Mouse (Mus musculus) neural tube, embryonic 11.5 days (tissue): ENCODE results near the gene Pa2g4. TPM values are rescaled to one million over a fixed set of nuclear protein-coding genes. Genes with fewer than 3 reads are reported as not detected.

Source experiments
- ATAC-seq: fragments of 200-750 bp; cut with Nextera tagmentation; 2 replicates; pipeline ENCODE4 v1.8.0; 2017; ENCODE audit warnings: moderate number of reproducible peaks, mild to moderate bottlenecking, moderate TSS enrichment, moderate library complexity; ENCODE audit not compliant: insufficient read depth, low FRiP score, low TSS enrichment
- DNase-seq: peaks from one replicate; pipeline ENCODE4 v3.0.0-alpha.2; 2015; ENCODE audit warnings: low spot score
- H3K27ac ChIP-seq: fragments of 300-500 bp; sonication (generic); 2 replicates; pipeline ENCODE4 v1.5.1; 2014; ENCODE audit warnings: low read depth, mild to moderate bottlenecking, low read length
- H3K27me3 ChIP-seq: fragments of 300-500 bp; sonication (generic); 2 replicates; pipeline ENCODE4 v1.6.1; 2014; ENCODE audit warnings: mild to moderate bottlenecking, low read length, mixed read lengths; ENCODE audit not compliant: control insufficient read depth, insufficient read depth
- H3K36me3 ChIP-seq: fragments of 300-500 bp; sonication (generic); 2 replicates; pipeline ENCODE4 v1.6.1; 2014; ENCODE audit warnings: mild to moderate bottlenecking, low read length, moderate library complexity, mixed read lengths; ENCODE audit not compliant: control insufficient read depth, insufficient read depth
- H3K4me1 ChIP-seq: fragments of 300-500 bp; sonication (generic); 2 replicates; pipeline ENCODE4 v1.6.1; 2014; ENCODE audit warnings: low read length, mixed read lengths; ENCODE audit not compliant: control insufficient read depth, insufficient read depth
- H3K4me2 ChIP-seq: fragments of 300-500 bp; sonication (generic); 2 replicates; pipeline ENCODE4 v1.6.1; 2014; ENCODE audit warnings: low read depth, mild to moderate bottlenecking, moderate library complexity
- H3K4me3 ChIP-seq: fragments of 300-500 bp; sonication (generic); 2 replicates; pipeline ENCODE4 v1.5.1; 2014; ENCODE audit warnings: low read depth, low read length
- H3K9ac ChIP-seq: fragments of 300-500 bp; sonication (generic); 2 replicates; pipeline ENCODE4 v1.6.1; 2014; ENCODE audit warnings: mild to moderate bottlenecking, low read length
- H3K9me3 ChIP-seq: fragments of 300-500 bp; sonication (generic); 2 replicates; pipeline ENCODE4 v1.6.1; 2016; ENCODE audit warnings: low read length; ENCODE audit not compliant: control insufficient read depth
- WGBS: fragments of 180-500 bp; shearing (Covaris S2); extraction: QIAGEN DNeasy Blood & Tissue Kit; methylation state at CpG from one replicate; pipeline ENCODE4 v1.1.7; 2014; 5-methylcytosine and 5-hydroxymethylcytosine counted together
- polyA plus RNA-seq: library from polyadenylated mRNA; unstranded; fragments of >200 nt; fragmentation: Nextera tagmentation; extraction: Ambion mirVana; gene quantifications from 2 replicates; pipeline ENCODE4 v1.2.1, GENCODE M21; 2014

Gene Pa2g4
- polyA plus RNA-seq, 1 experiment from 2014 or later = 251 TPM

GRCm38 (mm10) chr10:128536266-128536940, 29.4 kb downstream of the Pa2g4 start:
- DNase-seq (peak; percentile 87), ATAC-seq (peak; percentile 90)
- no peaks in the 10 kb centered on the region for H3K27me3 ChIP-seq
- no peak overlapping the region for H3K4me2 ChIP-seq
- WGBS = 17% methylated on average over 18 of the region's 18 CpGs
- no peak overlapping the region for H3K4me3 ChIP-seq
- no peaks in the 10 kb centered on the region for H3K36me3 ChIP-seq
- no peak overlapping the region for H3K27ac ChIP-seq
- H3K9me3 ChIP-seq = no peaks in the 10 kb centered on the region
- no peaks in the 10 kb centered on the region for H3K4me1 ChIP-seq
- no peak overlapping the region for H3K9ac ChIP-seq

DNA sequence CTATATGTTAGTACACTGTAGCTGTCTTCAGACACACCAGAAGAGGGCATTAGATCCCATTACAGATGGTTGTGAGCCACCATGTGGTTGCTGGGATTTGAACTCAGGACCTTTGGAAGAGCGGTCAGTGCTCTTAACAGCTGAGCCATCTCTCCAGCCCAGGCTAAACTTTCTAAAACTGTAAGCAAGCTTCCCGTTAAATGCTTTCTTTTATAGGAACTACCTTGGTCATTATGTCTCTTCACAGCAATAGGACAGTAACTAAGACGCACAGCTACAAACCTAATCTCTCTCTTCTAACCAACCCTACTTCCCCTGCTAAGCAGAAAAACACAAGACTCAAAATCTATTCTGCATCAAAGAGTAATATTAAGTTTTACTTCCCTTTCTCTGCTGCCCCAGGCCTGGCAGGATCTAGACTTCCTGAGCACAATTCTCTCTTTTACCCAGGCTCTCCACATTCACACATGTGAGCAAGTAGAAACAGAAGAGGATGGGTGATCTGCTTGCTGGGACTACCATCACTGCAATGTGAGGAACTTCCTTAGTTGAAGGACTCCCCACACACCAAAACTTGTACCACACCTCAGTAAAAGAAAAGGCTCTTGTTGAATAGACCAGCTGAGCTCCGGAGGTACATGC, 30.0 kb downstream of the Pa2g4 start:
- H3K36me3 ChIP-seq = no peaks in the 10 kb centered on the region
- H3K4me1 ChIP-seq = no peaks in the 10 kb centered on the region
- ATAC-seq (no peak), DNase-seq (no peak)
- WGBS = 74% methylated on average over 4 of the region's 4 CpGs
- H3K4me2 ChIP-seq = no peak overlapping the region
- no peak overlapping the region for H3K27ac ChIP-seq
- H3K9me3 ChIP-seq = no peaks in the 10 kb centered on the region
- no peak overlapping the region for H3K9ac ChIP-seq
- no peak overlapping the region for H3K4me3 ChIP-seq
- no peaks in the 10 kb centered on the region for H3K27me3 ChIP-seq

GRCm38 (mm10) chr10:128535206-128535605, 30.6 kb downstream of the Pa2g4 start:
- Histone ChIP-seq H3K4me2 (no peak overlapping the region), H3K36me3 (no peaks in the 10 kb centered on the region), H3K27me3 (no peaks in the 10 kb centered on the region), H3K9me3 (no peaks in the 10 kb centered on the region), H3K27ac (no peak overlapping the region), H3K9ac (no peak overlapping the region), H3K4me3 (no peak overlapping the region), H3K4me1 (no peaks in the 10 kb centered on the region)
- DNase-seq (no peak), ATAC-seq (no peak)
- WGBS = 87% methylated on average over 2 of the region's 2 CpGs

DNA sequence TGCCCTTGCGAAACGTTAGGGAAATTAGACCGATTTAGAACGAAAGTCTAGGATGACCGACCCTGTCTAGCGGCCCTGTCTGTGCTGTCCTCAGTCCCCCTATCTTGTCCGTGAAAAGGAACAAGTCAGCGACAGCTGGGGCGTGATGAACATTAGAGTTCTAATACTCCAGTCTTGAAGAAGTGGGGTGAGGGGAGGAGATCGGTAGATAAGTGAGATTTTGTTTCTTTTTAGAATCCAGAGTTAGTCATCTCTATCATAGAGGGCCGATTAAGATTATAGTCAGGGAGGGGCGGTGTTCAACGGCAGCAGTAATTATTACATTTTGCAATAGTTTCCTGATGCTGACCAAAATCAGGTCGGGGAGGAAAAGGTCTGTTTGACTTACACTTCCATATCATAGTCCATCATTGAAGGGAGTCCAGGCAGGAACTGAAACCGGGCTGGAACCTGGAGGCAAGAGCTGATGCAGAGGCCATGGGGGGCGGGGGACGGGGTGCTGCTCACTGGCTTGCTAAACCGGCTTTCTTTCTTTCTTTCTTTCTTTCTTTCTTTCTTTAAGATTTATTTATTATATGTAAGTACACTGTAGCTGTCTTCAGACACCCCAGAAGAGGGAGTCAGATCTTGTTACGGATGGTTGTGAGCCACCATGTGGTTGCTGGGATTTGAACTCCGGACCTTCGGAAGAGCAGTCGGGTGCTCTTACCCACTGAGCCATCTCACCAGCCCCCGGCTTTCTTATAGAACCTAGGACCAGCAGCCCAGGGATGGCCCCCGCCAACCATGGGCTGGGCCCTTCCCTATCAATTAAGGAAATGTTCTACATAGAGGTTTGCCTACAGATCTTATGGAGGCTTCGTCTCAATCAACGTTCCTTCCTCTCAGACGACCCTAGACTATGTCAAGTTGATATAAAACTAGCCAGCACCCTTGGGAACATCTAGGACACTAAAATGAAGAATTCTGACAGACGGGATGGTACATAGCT, 39.1 kb downstream of the Pa2g4 start:
- Histone ChIP-seq H3K4me1 (0 out of 2 replicates have a peak, but pooled peaks cover 2% of the 10 kb centered on the region), H3K4me3 (peak overlapping the region; percentile 74), H3K9me3 (no peaks in the 10 kb centered on the region), H3K9ac (no peak overlapping the region), H3K36me3 (no peaks in the 10 kb centered on the region), H3K27me3 (0 out of 2 replicates have a peak, but pooled peaks cover 2% of the 10 kb centered on the region), H3K4me2 (peak overlapping the region; percentile 99), H3K27ac (no peak overlapping the region)
- DNase-seq (peak; percentile 2), ATAC-seq (peak; percentile 27; the same call in 1 of the 2 replicates)
- WGBS = 30% methylated on average over 28 of the region's 28 CpGs

DNA sequence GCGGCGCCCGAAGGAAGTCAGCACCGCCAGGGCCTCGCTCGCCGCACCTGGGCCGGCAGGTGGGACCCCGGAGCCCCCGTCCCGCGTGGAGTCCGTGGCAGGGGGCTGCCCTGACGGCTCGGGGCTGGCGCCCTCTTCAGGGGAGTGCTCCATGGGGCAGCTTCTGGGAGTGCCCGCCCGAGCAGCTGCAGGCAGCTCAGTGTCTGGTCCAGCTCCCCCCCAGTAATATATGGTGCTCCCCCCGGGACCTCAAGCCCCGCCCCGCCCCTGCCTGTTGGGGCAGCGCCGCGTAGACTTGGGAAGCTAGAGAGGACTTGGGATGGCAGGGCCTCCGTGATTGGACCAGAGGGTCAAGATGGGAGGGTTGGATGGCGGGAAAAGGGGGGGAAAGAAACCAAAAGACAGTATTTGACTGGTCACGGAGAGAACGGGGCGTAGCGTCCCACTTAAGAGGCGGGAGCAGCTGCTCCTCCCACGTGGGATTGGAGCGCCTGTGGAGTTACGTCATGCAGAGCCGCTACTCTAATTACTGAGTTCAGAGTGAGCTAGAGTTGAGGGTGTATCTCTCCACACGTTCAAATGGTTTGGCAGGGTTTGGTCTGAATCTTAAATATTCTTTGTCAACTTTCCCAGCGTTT, 40.0 kb downstream of the Pa2g4 start, which contains the start of gene Esyt1:
Gene Esyt1, minus strand, starts transcription at position 201 of the 638 bp plus-strand sequence.
- Histone ChIP-seq H3K9me3 (no peaks in the 10 kb centered on the region), H3K4me2 (peak within 1 kb of the TSS; percentile 99), H3K27me3 (0 out of 2 replicates have a peak, but pooled peaks cover 2% of the 10 kb centered on the region), H3K4me1 (0 out of 2 replicates have a peak, but pooled peaks cover 2% of the 10 kb centered on the region), H3K9ac (peak within 1 kb of the TSS; percentile 75), H3K4me3 (peak within 1 kb of the TSS; percentile 74), H3K27ac (peak within 1 kb of the TSS; percentile 62; the same call in 1 of the 2 replicates), H3K36me3 (no peaks in the 10 kb centered on the region)
- DNase-seq (peak; percentile 92), ATAC-seq (peak; percentile 95)
- under 1% methylated on average over 37 of the region's 37 CpGs for WGBS

DNA sequence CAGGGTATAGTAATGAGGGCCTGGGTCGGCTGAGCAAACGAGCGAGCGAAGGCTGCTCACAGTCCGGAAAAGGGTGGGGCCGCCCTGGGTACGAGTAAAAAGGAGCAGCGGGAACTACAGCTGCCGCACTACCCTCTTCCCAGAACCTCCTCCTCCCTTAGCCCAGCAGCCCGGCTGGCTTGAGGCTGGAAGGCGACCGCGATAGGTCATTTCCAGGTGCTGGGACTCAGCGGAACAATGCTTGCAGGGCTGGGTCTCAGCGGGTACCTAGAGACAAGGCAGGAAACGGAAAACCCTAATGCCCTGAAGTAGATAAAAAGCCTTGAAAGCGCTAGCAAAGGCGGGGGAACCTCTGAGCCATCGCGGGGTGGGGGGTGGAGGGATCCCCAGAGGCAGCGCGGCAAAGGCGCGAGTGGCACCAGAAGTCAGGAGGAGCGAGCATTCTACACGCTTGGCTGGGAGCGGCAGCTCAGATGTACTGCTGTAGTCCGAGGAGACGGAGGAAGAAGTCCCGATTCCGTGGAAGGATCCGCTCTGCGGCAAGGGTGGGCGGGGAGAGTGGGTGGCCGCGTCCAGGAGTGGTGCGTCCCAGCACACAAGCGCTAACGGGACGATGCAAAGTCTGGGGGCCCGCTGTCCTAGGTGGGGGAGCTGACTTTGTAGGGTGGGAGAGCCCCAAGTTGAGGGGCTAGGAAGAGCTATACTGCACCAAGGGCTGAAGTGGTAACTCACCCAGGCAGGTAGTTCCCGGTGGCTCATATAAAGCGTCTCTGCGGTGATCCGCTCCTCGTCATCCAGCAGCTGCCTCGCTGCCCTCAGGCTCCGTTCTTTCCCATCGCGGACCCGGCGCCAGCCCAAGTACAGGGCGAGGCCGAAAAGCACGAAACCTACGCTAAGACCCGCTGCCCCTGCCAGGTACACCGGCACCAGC, 40.8 kb downstream of the Pa2g4 start:
- H3K27me3 ChIP-seq = 0 out of 2 replicates have a peak, but pooled peaks cover 2% of the 10 kb centered on the region
- H3K27ac ChIP-seq = peak overlapping the region; percentile 62
- peak overlapping the region; percentile 74 for H3K4me3 ChIP-seq
- DNase-seq (peak; percentile 68), ATAC-seq (peak; percentile 41)
- peak overlapping the region; percentile 99 for H3K4me2 ChIP-seq
- under 1% methylated on average over 56 of the region's 58 CpGs for WGBS
- 0 out of 2 replicates have a peak, but pooled peaks cover 2% of the 10 kb centered on the region for H3K4me1 ChIP-seq
- no peaks in the 10 kb centered on the region for H3K9me3 ChIP-seq
- H3K36me3 ChIP-seq = 0 out of 2 replicates have a peak, but pooled peaks cover 3% of the 10 kb centered on the region
- peak overlapping the region; percentile 75 for H3K9ac ChIP-seq

DNA sequence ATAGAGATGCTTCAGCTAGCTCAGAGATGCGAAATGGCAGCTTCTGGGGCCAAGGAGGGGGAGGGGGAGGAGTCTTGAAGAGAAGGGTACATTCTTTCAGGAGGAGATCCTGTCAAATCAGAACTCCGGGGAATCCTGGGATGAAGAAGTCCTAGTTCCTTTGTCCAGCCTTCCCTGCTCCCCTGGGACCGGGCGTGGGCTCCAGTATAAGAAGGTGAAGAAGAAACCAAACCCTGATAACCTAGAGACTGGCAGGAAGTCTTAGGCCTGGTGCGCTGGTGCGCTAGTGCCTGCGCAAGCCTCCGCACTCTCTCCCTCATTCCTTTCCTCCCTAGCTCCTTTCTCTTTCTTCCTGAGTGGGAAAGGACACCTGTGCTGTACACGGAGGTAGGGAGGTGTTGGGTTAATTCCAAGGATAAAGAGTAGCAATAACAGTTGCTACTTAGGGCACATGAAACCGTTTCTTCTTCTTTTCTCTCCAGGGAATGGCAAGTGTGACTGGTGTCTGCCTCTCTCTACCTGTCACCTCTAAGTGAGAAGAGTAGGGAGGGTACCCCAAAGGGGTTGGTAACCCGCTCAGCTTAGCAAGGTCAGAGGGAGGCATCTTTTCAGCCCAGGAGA, 41.6 kb downstream of the Pa2g4 start:
- Histone ChIP-seq H3K9ac (peak overlapping the region; percentile 75), H3K27me3 (0 out of 2 replicates have a peak, but pooled peaks cover 2% of the 10 kb centered on the region), H3K9me3 (no peaks in the 10 kb centered on the region), H3K4me3 (peak overlapping the region; percentile 74), H3K36me3 (0 out of 2 replicates have a peak, but pooled peaks cover 3% of the 10 kb centered on the region), H3K27ac (peak overlapping the region; percentile 62; the same call in 1 of the 2 replicates), H3K4me2 (peak overlapping the region; percentile 99), H3K4me1 (0 out of 2 replicates have a peak, but pooled peaks cover 2% of the 10 kb centered on the region)
- 6% methylated on average over 11 of the region's 11 CpGs for WGBS
- no peak for ATAC-seq
- DNase-seq = peak; percentile 42
